Comparison of ENCODE assay signal across 18 mouse cellular contexts in genomic region chr3:135834988-135835387, GRCm38 (mm10).
"Had no signal": no experiment of that assay in that cellular context is flagged by ENCODE, and none has a peak within 500 bp of the region (broad histone marks: within the 10 kb centered on the region; RNA-seq: fewer than 3 reads in every experiment).

No protein-coding gene starts in this region.

- H3K4me2 ChIP-seq: lung, embryonic 14.5 days; midbrain, embryonic 12.5 days; neural tube, embryonic 13.5 days; neural tube, embryonic 15.5 days had no signal

- H3K36me3 ChIP-seq: midbrain, embryonic 10.5 days; midbrain, embryonic 12.5 days; neural tube, embryonic 13.5 days; neural tube, embryonic 15.5 days had no signal

- H3K9me3 ChIP-seq: midbrain, embryonic 10.5 days; midbrain, embryonic 12.5 days; neural tube, embryonic 13.5 days; neural tube, embryonic 15.5 days had no signal

- H3K9ac ChIP-seq: lung, embryonic 14.5 days; midbrain, embryonic 12.5 days; neural tube, embryonic 13.5 days; neural tube, embryonic 15.5 days had no signal

- ATAC-seq: midbrain, embryonic 16.5 days had no signal

- H3K4me3 ChIP-seq: midbrain, embryonic 10.5 days; midbrain, embryonic 12.5 days; myocyte; neural tube, embryonic 13.5 days; neural tube, embryonic 15.5 days had no signal

- H3K4me1 ChIP-seq: midbrain, embryonic 10.5 days; midbrain, embryonic 12.5 days; neural tube, embryonic 13.5 days; neural tube, embryonic 15.5 days had no signal

- H3K27me3 ChIP-seq: midbrain, embryonic 12.5 days; neural tube, embryonic 13.5 days; neural tube, embryonic 15.5 days had no signal

- H3K27ac ChIP-seq: midbrain, embryonic 10.5 days; midbrain, embryonic 12.5 days; neural tube, embryonic 13.5 days; neural tube, embryonic 15.5 days had no signal

- DNase-seq: lung, embryonic 14.5 days; lung, postnatal 10 days; lung, postnatal 4 days; midbrain, embryonic 14.5 days; retina, postnatal 1 day; right cerebral cortex, adult 18-20 months; right cerebral cortex, postnatal 25 days; right cerebral cortex, postnatal 4 days; spleen, adult 18-20 months; thymus, adult 18-20 months; thymus, postnatal 14 days; thymus, postnatal 36 days had no signal
